Mouse (Mus musculus) ES-E14 (cell line): Measurements from ENCODE around the gene Cers6.

Experiments
- HCFC1 ChIP-seq: IDR thresholded peaks from 2 replicates; pipeline ENCODE4 v1.6.1; 2012; ENCODE audit warnings: low read length, inconsistent platforms, borderline replicate concordance; ENCODE audit not compliant: insufficient read depth
- ZC3H11A ChIP-seq: IDR thresholded peaks from 2 replicates; pipeline ENCODE4 v1.6.1; 2012; ENCODE audit warnings: low read depth, mild to moderate bottlenecking, inconsistent platforms, low read length, borderline replicate concordance

- TF ChIP-seq HCFC1: no peak
- TF ChIP-seq ZC3H11A: no peak
Observed at GRCm38 (mm10) chr2:69083198-69083509, 221.9 kb downstream of the Cers6 start.
